Mouse (Mus musculus) heart, postnatal 10 days (tissue): ENCODE measurements around the gene Adcy4. TPM values are rescaled to one million over a fixed set of nuclear protein-coding genes. Genes with fewer than 3 reads are reported as not detected.
A peak's percentile ranks its signal among the peaks of the same experiment; 100 is the strongest.
"Not testable (repeated sequence)": the region's sequence is repeated elsewhere in the genome, so short reads cannot be mapped to it uniquely, and the experiment has no call there.

ENCODE experiments used
- DNase-seq, 2 experiments: peaks; one replicate each; pipeline ENCODE4 v3.0.0; 2021
- intact Hi-C: fragments of 180-260 bp; cut with DNase I; formaldehyde crosslinking; loops from one replicate; pipeline ENCODE4 v1.15.1; 2025
- total RNA-seq, 2 experiments: library from RNA; stranded (reverse); gene quantifications; 2 replicates each; pipeline ENCODE4 v1.2.3; 2021

Adcy4 gene
- total RNA-seq, 2 experiments from 2014 or later = 21.1 to 21.9 TPM

- DNase-seq = peak; percentile 65 to 77
- intact Hi-C loops = no loop called here
Observed at GRCm38 (mm10) chr14:55762001-55762821, 21.7 kb downstream of the Adcy4 start.

GRCm38 (mm10) chr14:55761163-55761562, 22.7 kb downstream of the Adcy4 start, which contains the start of gene Ltb4r2:
Ltb4r2 (plus strand) TSS chr14:55761428.
- no peak for DNase-seq
- intact Hi-C loops = no loop called here

- intact Hi-C loops = not testable (repeated sequence)
- DNase-seq = peak; percentile 89 to 93
Observed at GRCm38 (mm10) chr14:55760156-55760555, 23.7 kb downstream of the Adcy4 start.

GRCm38 (mm10) chr14:55758363-55758784, 25.5 kb downstream of the Adcy4 start, which contains the start of gene Cideb:
Cideb (minus strand) TSS chr14:55758458.
- peak; percentile 60 to 77 for DNase-seq
- intact Hi-C loops = loop anchor here (5.0 kb wide), 1 partner anchor 131 kb away; no protein-coding TSS in a partner anchor

- intact Hi-C loops = loop anchor here (5.0 kb wide), 1 partner anchor 130 kb away; no protein-coding TSS in a partner anchor
Observed at GRCm38 (mm10) chr14:55757566-55757965, 26.3 kb downstream of the Adcy4 start.

GRCm38 (mm10) chr14:55747051-55747847, 36.6 kb downstream of the Adcy4 start:
- no peak for DNase-seq
- intact Hi-C loops = loop anchor here (10.0 kb wide), 1 partner anchor 252 kb away; the partner anchor contains the start of gene Carmil3

More at GRCm38 (mm10) chr14:55757566-55757965, 26.3 kb downstream of the Adcy4 start:
- no peak for DNase-seq

- intact Hi-C loops = loop anchor here (10.0 kb wide), 1 partner anchor 251 kb away; the partner anchor contains the start of gene Carmil3
- no peak for DNase-seq
Observed at GRCm38 (mm10) chr14:55745861-55746237, 38.0 kb downstream of the Adcy4 start.

- intact Hi-C loops = loop anchor here (10.0 kb wide), 1 partner anchor 251 kb away; the partner anchor contains the start of gene Carmil3
Observed at GRCm38 (mm10) chr14:55745180-55745860, 38.6 kb downstream of the Adcy4 start, which contains the start of the genes Dhrs1 and Nop9. Dhrs1 (minus strand) TSS chr14:55745690. Nop9 (plus strand) TSS chr14:55745693.

GRCm38 (mm10) chr14:55743711-55744110, 40.2 kb downstream of the Adcy4 start:
- intact Hi-C loops = loop anchor here (1.0 to 10.0 kb wide), 4 partner anchors 21 to 249 kb away; partner anchors contain the start of genes Carmil3 and Rabggta
- DNase-seq = peak; percentile 91 to 94

More at GRCm38 (mm10) chr14:55745180-55745860, 38.6 kb downstream of the Adcy4 start, which contains the start of the genes Dhrs1 and Nop9:
- peak; percentile 92 to 93 for DNase-seq

GRCm38 (mm10) chr14:55737086-55737687, 46.7 kb downstream of the Adcy4 start:
- no peak for DNase-seq
- intact Hi-C loops = no loop called here

GRCm38 (mm10) chr14:55735758-55736157, 48.1 kb downstream of the Adcy4 start:
- intact Hi-C loops = no loop called here
- no peak for DNase-seq

GRCm38 (mm10) chr14:55735334-55735733, 48.6 kb downstream of the Adcy4 start:
- no peak for DNase-seq
- intact Hi-C loops = no loop called here

GRCm38 (mm10) chr14:55734869-55735268, 49.0 kb downstream of the Adcy4 start:
- DNase-seq = no peak
- intact Hi-C loops = no loop called here

GRCm38 (mm10) chr14:55733889-55734288, 50.0 kb downstream of the Adcy4 start:
- DNase-seq = no peak
- intact Hi-C loops = no loop called here

GRCm38 (mm10) chr14:55730531-55731032, 53.3 kb downstream of the Adcy4 start:
- intact Hi-C loops = no loop called here

GRCm38 (mm10) chr14:55730116-55730515, 53.8 kb downstream of the Adcy4 start:
- no peak for DNase-seq
- intact Hi-C loops = no loop called here

More at GRCm38 (mm10) chr14:55730531-55731032, 53.3 kb downstream of the Adcy4 start:
- no peak for DNase-seq

- no peak for DNase-seq
- intact Hi-C loops = no loop called here
Observed at GRCm38 (mm10) chr14:55727889-55728685, 55.8 kb downstream of the Adcy4 start.

- no peak for DNase-seq
- intact Hi-C loops = no loop called here
Observed at GRCm38 (mm10) chr14:55726261-55726660, 57.6 kb downstream of the Adcy4 start.
